Mouse (Mus musculus): ENCODE measurements around the gene Spg7.
"Not testable (repeated sequence)": the region's sequence is repeated elsewhere in the genome, so short reads cannot be mapped to it uniquely, and the experiment has no call there.

Spg7 gene

DNA sequence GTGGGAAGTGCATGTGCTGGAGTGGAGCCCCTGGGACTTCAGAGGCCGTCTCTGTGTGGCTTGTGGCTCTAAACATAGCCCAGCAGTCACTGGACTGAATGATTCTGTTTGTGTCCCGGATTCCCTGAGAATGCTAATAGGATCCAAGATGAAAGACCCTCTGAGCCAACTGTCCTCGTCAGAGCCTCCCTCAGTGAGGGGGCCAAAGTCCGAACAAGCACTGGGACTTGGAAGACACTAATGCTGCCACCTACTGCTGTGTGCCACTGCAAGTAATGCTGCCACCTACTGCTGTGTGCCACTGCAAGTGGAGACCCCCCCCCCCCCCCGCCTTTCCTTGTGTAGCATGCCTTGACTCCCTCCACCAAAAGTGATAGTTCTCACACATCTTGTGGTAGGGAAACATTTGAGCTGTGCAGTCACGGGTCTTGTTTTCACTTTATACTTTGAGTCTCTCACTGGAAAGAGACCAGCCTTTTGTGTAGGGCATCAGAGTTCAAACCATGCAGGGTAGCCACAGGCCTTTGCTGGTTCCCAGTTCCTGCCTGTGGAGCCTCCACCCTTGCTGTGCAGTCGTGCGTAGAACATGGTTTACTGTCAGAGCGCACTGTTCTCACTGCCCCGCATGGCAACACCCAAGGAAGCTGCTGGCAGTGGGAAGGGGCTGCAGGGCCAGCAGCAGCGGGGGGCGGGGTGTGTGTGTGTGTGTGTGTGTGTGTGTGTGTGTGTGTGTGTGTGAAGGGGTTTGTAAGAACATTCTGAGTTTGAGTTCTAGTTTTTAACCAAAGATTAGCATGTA, 35.2 kb downstream of the Spg7 start:
- DNase-seq (ENCODE audit: low read depth, low spot score) = no peak

DNA sequence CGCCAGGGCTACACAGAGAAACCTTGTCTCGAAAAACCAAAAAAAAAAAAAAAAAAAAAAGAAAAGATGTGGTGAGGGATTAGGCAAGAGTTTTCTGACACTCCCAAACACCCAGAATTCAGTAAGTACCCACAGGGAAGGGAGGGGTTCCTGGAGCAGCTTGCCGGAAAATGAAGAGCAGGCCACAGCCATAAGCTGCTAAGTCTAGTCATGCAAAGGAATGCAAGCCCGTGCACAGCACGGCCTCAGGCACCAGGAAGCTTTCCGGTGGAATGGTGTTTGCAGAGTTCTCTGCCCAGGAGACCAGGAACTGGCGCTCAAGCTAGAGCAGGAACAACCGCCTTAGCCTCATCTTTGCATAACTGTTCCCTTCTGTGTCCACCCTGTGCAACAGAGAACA, 37.5 kb downstream of the Spg7 start:
- DNase-seq (ENCODE audit: low read depth, low spot score) = peak; percentile 69

- DNase-seq (ENCODE audit: low read depth, low spot score) = no peak
Observed at GRCm38 (mm10) chr8:123101244-123101643, 38.5 kb downstream of the Spg7 start.

DNA sequence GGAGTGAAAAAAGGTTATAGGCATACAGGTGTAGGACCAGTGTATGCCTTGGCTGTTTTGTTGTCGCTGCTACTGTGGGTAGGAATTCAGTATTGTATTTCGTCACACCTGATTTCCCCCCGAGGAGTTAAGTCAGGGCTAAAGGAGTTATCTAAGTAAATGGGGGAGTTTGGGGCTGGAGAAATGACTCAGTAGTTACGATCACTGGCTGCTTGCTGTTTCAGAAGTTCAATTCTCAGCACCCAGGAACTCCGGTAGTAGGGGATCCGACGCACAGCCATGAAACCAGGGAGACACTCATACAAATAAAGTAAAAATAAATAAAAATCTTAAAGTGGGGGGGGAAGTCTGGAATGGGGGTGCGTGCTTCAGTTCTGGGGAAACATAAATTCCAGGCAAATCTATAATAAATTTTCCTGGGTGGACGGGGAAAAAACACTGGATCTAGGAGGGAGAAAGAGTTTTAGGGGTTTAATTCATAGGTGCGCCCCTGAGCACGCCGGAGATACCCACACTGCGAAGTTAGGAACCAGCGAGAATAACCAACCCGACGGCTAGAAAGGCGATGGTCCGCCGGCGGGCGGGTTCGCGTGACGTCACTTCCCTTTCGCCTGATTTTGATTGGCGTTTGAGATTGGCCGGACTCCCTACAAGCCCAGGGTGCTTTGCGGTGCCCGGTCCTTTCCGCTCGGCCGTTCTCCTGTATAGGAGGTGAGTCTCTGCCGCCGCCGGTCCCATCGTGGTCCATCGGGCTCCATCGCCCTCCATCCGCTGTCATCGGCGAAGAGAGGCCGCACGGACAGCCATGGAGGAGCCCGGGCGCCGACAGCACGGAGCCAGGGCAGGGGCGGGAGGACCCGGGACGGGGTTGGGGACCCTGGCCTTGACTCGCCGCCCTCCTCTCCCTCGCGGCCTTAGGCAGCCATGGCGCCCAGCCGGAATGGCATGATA, 39.3 kb downstream of the Spg7 start, which contains the start of gene Rpl13:
TSS of gene Rpl13 (plus strand) at position 616 of the 951 bp plus-strand sequence.
- peak; percentile 97 for DNase-seq (ENCODE audit: low read depth, low spot score)

- DNase-seq (ENCODE audit: low read depth, low spot score) = not testable (repeated sequence)
Observed at GRCm38 (mm10) chr8:123102855-123103254, 40.1 kb downstream of the Spg7 start.

DNA sequence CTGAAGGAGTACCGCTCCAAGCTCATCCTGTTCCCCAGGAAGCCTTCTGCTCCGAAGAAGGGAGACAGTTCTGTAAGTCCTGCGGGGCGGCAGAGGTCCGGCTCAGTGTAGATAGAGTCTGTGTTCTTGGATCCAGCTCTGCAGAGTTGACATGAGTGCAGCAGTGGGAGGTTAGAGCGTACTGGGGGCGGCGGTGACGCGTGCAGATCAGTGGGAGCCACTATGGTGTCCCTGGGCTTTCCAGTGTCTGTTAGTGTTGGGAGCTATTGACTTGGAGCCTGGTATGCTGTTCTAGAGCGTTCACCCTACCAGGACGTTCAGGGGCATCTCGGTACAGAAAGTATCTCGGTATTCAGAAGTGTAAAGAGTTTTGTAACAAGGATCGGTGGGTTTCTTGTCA, 40.5 kb downstream of the Spg7 start:
- no peak for DNase-seq (ENCODE audit: low read depth, low spot score)

DNA sequence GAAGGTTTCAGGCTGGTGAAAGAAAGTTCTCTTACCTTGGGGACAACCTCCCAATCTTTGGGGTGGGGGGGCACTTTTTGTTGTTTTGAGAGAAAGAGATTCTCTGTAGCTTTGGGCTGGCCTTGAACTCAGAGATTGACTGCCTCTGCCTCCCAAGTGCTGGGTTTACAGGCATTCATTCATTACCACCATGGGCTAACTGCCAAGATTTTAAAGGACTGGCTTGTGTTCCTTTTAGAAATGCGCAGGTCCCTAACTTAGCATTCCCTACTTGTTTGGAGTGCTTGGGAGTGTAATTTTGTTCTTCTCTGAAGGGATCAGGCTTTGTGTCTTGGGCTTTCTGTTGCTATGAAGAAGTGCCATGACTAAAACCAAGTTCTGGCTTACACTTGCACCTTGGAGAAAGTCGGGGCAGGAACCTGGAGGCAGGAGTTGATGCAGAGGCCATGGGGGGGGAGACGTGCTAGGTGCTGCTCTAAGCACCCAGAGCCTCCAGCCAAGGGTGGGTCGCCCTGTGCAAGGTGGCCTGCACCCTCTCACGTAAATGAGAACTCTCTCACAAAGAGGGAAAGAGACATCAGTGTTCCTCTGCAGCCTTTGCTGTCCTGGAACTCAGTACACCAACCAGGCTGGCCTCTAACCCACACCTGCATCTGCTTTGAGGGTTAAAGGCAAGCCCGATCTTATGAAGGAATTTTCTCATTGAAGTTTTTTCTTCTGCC, 41.5 kb downstream of the Spg7 start:
- no peak for DNase-seq (ENCODE audit: low read depth, low spot score)

DNA sequence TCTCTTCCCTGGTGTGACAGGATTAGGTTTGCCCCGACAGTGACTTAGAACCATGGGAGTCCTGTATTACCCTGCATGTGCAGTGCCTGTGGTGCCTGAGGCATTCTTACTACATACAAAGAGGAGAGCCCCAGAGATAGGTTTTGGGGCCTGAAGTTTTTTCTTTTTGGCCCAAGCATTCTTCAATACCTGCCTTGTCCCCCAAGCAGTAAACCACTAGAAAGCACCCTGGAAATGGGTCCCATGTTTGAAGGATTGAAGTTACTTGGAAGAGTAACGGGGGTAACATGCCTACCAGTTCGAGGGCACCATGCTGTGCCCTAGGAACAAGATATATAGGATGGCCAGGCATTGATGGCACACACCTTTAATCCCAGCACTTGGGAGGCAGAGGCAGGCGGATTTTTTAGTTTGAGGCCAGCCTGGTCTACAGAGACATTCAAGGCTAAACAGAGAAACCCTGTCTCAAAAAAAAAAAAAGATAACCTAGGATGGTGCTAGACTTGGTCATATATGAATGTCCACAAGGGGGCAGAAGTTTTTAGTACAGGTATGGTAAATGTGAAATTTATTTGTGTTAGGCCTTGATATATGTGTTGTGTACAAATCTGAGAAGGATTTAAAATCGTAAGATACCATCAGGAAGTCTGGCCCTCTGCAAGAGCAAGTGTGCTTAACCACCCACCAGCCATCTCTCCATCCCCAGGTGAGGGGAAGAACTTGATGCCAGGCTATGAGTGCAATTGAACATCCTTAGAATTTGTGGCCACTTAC, 43.0 kb downstream of the Spg7 start:
- DNase-seq (ENCODE audit: low read depth, low spot score) = peak; percentile 80

- peak; percentile 55 for DNase-seq (ENCODE audit: low read depth, low spot score)
Observed at GRCm38 (mm10) chr8:123106531-123106930, 43.8 kb downstream of the Spg7 start.

- no peak for DNase-seq (ENCODE audit: low read depth, low spot score)
Observed at GRCm38 (mm10) chr8:123108010-123108409, 45.3 kb downstream of the Spg7 start.

DNA sequence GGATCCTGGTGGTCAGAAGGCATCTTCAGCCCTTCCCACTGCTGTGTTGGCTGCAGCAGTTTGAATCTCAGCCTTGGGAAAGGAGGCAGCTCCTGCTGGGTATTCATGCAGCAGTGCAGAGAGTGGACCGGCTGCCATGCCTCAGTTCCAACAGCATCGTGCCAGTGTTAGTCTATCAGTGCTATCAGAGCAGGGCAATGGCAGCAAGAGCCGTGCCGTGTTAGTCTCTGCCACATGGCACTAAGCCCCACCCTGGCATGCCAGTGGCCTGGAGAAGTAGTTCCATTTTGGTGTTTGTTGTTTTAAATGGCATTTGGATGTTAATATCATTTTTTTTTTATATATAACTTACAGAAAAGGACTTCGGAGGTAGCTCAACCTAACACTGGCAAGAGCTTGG, 46.2 kb downstream of the Spg7 start:
- DNase-seq (ENCODE audit: low read depth, low spot score) = no peak

DNA sequence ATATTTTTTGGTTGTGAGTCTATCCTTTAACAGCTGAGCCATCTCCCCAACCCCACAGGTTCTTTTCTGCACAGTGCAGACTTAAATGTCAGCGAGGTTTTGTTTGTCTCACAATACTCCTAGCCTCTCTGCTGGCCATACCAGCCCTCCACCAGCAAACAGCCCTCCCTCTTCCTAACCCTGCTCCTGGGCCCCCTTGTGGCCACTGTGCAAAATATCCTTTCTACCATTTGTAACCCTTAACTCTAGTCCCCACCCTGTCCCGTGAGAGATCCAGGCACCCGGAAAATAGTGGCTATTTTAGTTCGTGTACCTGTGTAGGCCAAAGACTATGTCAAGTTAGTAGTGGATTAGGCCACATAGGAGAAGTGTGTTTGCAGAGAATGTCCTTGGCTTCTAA, 47.9 kb downstream of the Spg7 start:
- DNase-seq (ENCODE audit: low read depth, low spot score) = peak; percentile 90

- no peak for DNase-seq (ENCODE audit: low read depth, low spot score)
Observed at GRCm38 (mm10) chr8:123112892-123113291, 50.1 kb downstream of the Spg7 start.

DNA sequence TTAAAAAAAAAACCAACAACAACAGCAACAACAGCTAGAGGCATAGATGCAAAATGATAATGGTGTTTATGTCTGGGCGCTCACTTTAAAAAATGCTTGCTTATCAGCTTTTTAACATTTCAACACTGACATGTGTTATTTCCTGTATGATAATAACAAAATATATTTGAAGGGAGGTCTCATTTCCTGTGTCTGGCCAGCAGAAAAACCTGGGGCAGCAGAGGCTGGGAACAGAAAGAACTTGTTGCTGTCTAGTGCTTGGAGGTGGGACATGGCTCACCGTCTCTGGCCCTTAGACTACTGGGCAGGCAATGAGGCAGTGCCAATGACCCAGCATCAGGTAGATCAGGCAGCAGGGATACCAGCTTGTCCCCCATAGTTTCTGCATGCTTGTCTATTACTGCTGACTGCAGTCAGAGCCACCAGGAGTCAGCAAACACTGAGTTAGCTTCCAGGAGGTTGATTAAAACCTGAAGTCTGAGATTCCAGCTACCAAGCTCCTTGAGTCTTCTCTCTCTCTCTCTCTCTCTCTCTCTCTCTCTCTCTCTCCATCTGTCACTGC, 51.2 kb downstream of the Spg7 start:
- no peak for DNase-seq (ENCODE audit: low read depth, low spot score)

GRCm38 (mm10) chr8:123114644-123115043, 51.9 kb downstream of the Spg7 start:
- DNase-seq (ENCODE audit: low read depth, low spot score) = no peak

- no peak for DNase-seq (ENCODE audit: low read depth, low spot score)
Observed at GRCm38 (mm10) chr8:123117127-123117731, 54.5 kb downstream of the Spg7 start, which contains the start of gene Cpne7. TSS of gene Cpne7 (plus strand) at chr8:123117374.

DNA sequence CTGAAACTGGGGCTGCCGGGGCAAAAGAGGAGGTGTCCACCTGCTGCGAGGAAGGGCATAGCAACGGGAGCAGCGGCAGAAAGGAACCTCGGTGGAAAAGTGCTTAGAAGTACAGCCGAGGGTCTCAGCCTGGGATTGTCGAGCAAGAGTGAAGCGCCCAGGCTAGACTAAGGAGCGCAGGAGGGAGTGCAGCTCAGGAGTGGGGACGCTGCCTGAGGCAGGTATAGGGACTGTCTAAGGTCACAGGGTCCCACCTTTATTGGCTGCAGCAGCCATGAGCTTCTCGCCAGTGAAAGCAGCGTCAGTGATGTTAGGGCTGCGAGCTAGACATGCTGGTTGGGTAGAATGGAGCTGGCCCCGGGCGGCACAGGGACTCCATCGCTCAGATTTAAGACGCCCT, 55.0 kb downstream of the Spg7 start:
- DNase-seq (ENCODE audit: low read depth, low spot score) = no peak

GRCm38 (mm10) chr8:123122059-123122458, 59.3 kb downstream of the Spg7 start:
- DNase-seq (ENCODE audit: low read depth, low spot score) = no peak

DNA sequence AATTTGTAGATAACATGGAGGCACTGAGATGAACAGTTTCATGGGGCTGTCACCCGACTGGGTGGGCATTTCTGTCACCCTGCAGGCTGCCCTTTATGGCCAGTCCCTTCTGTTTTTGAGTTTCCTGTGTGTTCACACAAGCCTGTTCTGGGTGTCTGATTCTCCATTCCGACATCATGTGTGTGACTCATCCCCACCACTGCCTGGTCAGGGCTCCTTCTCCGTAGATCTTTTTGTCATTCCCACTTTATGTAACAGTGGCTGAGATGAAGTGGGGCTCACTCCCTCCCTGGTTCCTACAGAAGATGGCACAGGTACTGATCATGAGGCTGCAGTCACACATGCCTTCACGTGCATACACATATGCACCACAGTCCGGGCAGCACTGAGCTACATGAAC, 59.9 kb downstream of the Spg7 start:
- no peak for DNase-seq (ENCODE audit: low read depth, low spot score)

DNA sequence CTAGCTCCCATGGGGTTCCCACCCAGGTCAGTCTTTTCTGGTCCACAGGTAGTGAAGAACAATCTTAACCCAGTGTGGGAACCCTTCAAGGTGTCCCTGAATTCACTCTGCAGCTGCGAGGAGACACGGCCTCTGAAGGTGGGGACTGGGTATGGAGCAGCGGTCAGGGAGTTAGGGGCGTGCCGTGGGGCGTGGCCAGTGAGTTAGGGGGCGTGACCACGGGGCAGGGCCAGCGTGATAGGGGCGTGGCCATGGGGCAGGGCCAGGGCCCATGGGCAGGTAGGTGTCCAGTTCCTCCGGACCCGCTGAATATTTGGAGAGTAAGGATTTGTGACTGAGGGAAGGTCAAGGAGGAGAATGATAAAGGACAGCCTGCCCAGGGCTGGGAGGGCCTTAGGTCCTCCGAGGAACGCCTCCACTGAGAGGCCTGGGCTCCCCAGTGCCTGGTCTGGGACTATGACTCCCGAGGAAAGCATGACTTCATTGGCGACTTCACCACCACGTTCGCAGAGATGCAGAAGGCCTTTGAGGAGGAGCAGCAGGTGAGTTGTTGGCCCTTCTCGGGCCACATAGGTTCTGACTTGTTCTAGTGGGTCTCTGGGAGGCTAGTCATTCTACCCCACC, 63.6 kb downstream of the Spg7 start:
- peak; percentile 58 for DNase-seq (ENCODE audit: low read depth, low spot score)
